Mouse (Mus musculus) embryonic fibroblast, embryonic 13.5 days (primary cell): ENCODE data around the gene Prg3. TPM values are rescaled to one million over a fixed set of nuclear protein-coding genes. Genes with fewer than 3 reads are reported as not detected.
A peak's percentile ranks its signal among the peaks of the same experiment; 100 is the strongest.

Experiments
- H3K27ac ChIP-seq: 2 replicates; pipeline ENCODE4 v1.5.1; 2012; ENCODE audit warnings: low read length, control low read depth, inconsistent platforms; ENCODE audit not compliant: insufficient read depth
- H3K4me1 ChIP-seq: 2 replicates; pipeline ENCODE4 v1.6.1; 2011; ENCODE audit warnings: low read length; ENCODE audit not compliant: control insufficient read depth, insufficient read depth
- H3K4me3 ChIP-seq: 2 replicates; pipeline ENCODE4 v1.5.1; 2011; ENCODE audit warnings: mild to moderate bottlenecking, control low read depth, low read length; ENCODE audit not compliant: insufficient read depth
- CTCF ChIP-seq: IDR thresholded peaks from 2 replicates; pipeline ENCODE4 v1.5.1; 2011; ENCODE audit warnings: mild to moderate bottlenecking, control low read depth, low read length, moderate library complexity, borderline replicate concordance; ENCODE audit not compliant: insufficient read depth
- POLR2A ChIP-seq: IDR thresholded peaks from 2 replicates; pipeline ENCODE4 v1.6.1; 2011; ENCODE audit warnings: low read depth, mild to moderate bottlenecking, control low read depth, low read length, moderate library complexity
- polyA plus RNA-seq: library from polyadenylated mRNA; stranded (reverse); fragments of >200 nt; gene quantifications from 2 replicates; pipeline ENCODE4 v1.2.4, GENCODE M21; 2011; ENCODE audit warnings: low read depth; ENCODE audit not compliant: missing spikeins, insufficient read length

The Prg3 gene
- polyA plus RNA-seq, 1 experiment, result not detected

GRCm38 (mm10) chr2:85012679-85013078 is 24.7 kb downstream of the Prg3 start:
- H3K27ac ChIP-seq, result no peak overlapping the region

DNA sequence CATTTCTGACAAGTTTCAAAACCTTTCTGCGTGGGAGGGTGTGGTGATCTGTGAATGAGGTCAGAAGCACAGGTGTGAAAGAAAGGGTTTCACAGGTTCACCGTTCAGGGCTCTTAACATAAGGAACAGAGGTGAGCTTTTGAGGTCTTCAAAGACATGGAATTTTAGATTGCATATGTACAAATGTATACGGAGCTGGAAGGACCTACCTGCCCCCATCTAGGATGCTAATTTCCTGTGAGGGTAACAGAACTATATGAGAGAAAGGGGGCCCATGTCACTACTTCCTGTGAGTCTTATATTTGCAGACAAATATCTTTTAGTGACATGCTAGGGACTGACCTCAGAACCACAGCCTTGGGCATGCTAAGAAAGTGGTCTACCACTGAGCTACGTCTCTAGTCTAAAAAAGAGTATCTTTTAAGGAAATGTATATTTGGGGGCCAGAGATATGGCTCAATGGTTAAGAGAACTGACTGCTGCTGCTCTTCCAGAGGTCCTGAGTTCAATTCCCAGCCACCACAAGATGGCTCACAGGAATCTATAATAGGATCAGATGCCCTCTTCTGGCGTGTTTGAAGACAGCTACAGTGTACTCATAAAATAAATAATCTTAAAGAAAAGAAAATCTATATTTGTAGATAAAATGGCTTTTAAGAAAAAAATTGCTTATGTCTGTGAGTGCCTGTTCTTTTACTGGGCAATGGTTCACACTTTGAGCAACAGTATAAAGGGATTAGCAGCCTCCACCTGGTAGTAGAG is 26.0 kb downstream of the Prg3 start:
- TF ChIP-seq POLR2A (no peak), CTCF (no peak)
- H3K27ac ChIP-seq, result no peak overlapping the region
- no peak overlapping the region for H3K4me3 ChIP-seq
- no peaks in the 10 kb centered on the region for H3K4me1 ChIP-seq

More at GRCm38 (mm10) chr2:85012679-85013078, 24.7 kb downstream of the Prg3 start:
- Histone ChIP-seq H3K4me1 (no peaks in the 10 kb centered on the region), H3K4me3 (no peak overlapping the region)
- no peak for TF ChIP-seq CTCF
- TF ChIP-seq POLR2A, result no peak

DNA sequence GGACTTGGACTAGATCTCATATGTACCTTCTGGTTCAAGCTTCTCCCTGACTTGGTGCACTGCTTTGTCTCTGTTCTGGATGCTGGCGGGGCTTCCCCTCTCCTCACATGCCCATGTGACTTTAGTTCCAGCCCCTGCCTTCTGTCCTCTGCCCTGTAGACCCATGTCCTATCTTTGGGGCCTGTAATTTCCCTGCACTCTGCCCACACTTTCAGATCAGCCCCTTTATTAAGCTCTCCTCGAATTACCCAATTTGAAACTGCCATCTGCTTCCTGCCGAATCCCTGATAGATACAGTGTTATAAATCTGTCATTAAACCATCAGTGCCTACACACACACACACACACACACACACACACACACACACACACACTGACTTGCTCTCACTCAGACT is 26.6 kb downstream of the Prg3 start:
- TF ChIP-seq POLR2A (no peak), CTCF (no peak)

GRCm38 (mm10) chr2:85022043-85022442 is 34.0 kb downstream of the Prg3 start:
- no peak overlapping the region for H3K4me3 ChIP-seq

More for the DNA sequence above, 26.6 kb downstream of the Prg3 start:
- H3K4me1 ChIP-seq, result no peaks in the 10 kb centered on the region
- H3K4me3 ChIP-seq, result no peak overlapping the region
- H3K27ac ChIP-seq, result no peak overlapping the region

DNA sequence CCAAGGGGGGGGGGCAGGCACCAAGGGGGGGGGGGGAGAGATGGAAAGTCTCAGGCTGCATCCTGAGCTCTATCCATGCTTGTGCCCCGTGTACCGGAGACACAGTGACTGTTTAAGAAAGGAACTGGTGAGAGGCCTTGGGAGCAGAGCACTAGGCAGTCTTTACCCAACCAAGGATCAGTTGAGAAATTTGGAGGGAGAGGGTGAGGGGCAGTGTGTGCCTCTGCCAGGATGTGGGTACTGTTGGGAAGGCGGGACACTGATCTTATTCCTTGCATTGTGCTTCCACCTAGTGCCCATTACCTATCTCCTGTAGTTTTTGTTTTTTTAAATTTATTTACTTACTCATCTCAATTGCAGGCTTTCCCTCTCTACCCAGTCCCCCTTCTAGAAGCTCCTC is 38.2 kb downstream of the Prg3 start:
- no peak overlapping the region for H3K4me3 ChIP-seq
- no peaks in the 10 kb centered on the region for H3K4me1 ChIP-seq
- TF ChIP-seq CTCF (no peak), POLR2A (no peak)
- no peak overlapping the region for H3K27ac ChIP-seq

More at GRCm38 (mm10) chr2:85022043-85022442, 34.0 kb downstream of the Prg3 start:
- TF ChIP-seq POLR2A, result no peak
- peak; percentile 81 for TF ChIP-seq CTCF
- Histone ChIP-seq H3K4me1 (no peaks in the 10 kb centered on the region), H3K27ac (no peak overlapping the region)

GRCm38 (mm10) chr2:85027281-85027680 is 39.3 kb downstream of the Prg3 start:
- Histone ChIP-seq H3K4me1 (no peaks in the 10 kb centered on the region), H3K27ac (no peak overlapping the region), H3K4me3 (no peak overlapping the region)
- TF ChIP-seq CTCF (no peak), POLR2A (no peak)

DNA sequence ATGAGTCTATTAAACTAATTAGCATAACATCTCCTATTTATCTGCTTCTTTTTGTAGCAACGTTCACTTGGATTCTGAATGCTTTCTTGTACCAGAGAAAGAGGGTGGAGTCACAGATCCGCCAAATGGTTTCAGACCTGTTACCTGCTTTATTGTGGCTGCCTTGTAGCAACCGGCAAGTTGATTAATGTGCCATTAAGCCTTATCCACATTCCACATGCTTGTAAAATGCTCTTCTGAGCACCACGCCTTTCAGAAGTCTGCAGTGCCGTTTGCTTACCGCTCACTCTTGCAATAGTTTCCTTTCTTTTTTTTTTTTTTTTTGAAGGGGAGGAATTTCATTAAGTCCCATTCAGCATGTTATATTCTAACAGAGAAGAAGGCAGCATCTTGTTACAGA is 41.9 kb downstream of the Prg3 start:
- no peak overlapping the region for H3K27ac ChIP-seq
- H3K4me3 ChIP-seq, result no peak overlapping the region
- no peaks in the 10 kb centered on the region for H3K4me1 ChIP-seq
- TF ChIP-seq POLR2A (no peak), CTCF (no peak)

GRCm38 (mm10) chr2:85030989-85031388 is 43.0 kb downstream of the Prg3 start:
- no peaks in the 10 kb centered on the region for H3K4me1 ChIP-seq
- no peak overlapping the region for H3K4me3 ChIP-seq
- no peak overlapping the region for H3K27ac ChIP-seq
- TF ChIP-seq CTCF (no peak), POLR2A (no peak)

DNA sequence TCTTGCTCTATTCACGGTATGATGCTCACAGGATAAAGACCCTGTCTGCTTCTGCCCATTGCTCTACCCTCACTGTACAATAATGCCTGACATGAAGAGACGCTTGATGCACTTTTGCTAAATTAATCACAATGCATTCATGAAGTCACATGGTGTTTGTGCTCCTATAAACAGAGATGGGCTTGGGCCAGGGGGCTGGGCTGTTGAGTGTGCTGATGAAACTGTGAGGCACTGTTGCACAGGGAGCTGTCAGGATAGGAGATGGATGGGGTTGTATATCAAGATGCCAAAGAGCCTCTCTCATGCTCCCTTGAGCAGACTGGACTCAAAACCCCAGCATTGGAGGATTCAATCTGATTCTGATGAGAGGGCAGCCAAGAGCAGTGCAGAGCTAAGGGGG is 45.1 kb downstream of the Prg3 start:
- no peaks in the 10 kb centered on the region for H3K4me1 ChIP-seq
- H3K4me3 ChIP-seq, result no peak overlapping the region
- TF ChIP-seq POLR2A (no peak), CTCF (no peak)
- no peak overlapping the region for H3K27ac ChIP-seq

- no peak overlapping the region for H3K27ac ChIP-seq
- H3K4me1 ChIP-seq, result no peaks in the 10 kb centered on the region
- no peak for TF ChIP-seq POLR2A
- TF ChIP-seq CTCF, result no peak
- no peak overlapping the region for H3K4me3 ChIP-seq
Measured at GRCm38 (mm10) chr2:85034169-85034568, 46.2 kb downstream of the Prg3 start.

DNA sequence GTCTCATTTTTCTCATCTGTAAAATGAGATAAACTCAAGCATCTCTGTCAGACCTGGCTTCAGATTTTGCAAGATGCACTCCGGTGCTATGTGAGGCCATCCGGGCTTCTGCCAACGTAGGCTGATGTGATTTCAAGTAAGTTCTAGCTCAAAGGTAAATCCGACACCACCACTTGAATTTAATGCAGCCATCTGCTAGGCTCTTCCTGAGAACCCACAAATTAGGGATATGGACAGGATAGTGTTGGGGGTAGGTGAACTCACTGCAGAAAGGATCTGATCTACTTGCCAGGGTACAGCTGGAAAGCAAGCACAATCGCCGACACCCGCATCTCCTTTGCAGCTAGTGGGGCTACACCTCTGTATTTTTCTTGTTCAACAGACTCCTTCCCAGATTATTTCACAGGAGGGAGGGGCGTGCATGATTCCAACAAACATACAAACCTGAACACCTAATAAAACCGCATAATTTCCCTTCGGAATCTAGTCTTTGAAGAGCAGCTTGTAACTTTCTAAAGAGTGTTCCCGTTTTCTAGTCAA is 48.6 kb downstream of the Prg3 start:
- Histone ChIP-seq H3K4me3 (peak overlapping the region; percentile 46), H3K27ac (no peak overlapping the region), H3K4me1 (no peaks in the 10 kb centered on the region)
- TF ChIP-seq POLR2A (no peak), CTCF (no peak)
